Mouse (Mus musculus) midbrain, embryonic 16.5 days (tissue): ENCODE results near the gene Aipl1. TPM values are rescaled to one million over a fixed set of nuclear protein-coding genes. Genes with fewer than 3 reads are reported as not detected.

Source experiments
- ATAC-seq: fragments of 200-750 bp; cut with Nextera tagmentation; 2 replicates; pipeline ENCODE4 v1.8.0; 2017; ENCODE audit warnings: moderate TSS enrichment
- H3K27ac ChIP-seq: fragments of 300-500 bp; sonication (generic); 2 replicates; pipeline ENCODE4 v1.5.1; 2014; ENCODE audit warnings: mild to moderate bottlenecking, low read length, mixed read lengths
- H3K27me3 ChIP-seq: fragments of 300-500 bp; sonication (generic); 2 replicates; pipeline ENCODE4 v1.6.1; 2014; ENCODE audit warnings: low read depth, low read length, mixed read lengths; ENCODE audit not compliant: control insufficient read depth, insufficient read depth
- H3K36me3 ChIP-seq: fragments of 300-500 bp; sonication (generic); 2 replicates; pipeline ENCODE4 v1.6.1; 2014; ENCODE audit warnings: mild to moderate bottlenecking, low read length, moderate library complexity, mixed read lengths; ENCODE audit not compliant: control insufficient read depth, insufficient read depth
- H3K4me1 ChIP-seq: fragments of 300-500 bp; sonication (generic); 2 replicates; pipeline ENCODE4 v1.6.1; 2014; ENCODE audit warnings: mild to moderate bottlenecking, low read length, mixed read lengths; ENCODE audit not compliant: control insufficient read depth, insufficient read depth
- H3K4me2 ChIP-seq: fragments of 300-500 bp; sonication (generic); 2 replicates; pipeline ENCODE4 v1.6.1; 2014; ENCODE audit warnings: mild to moderate bottlenecking, low read length, mixed read lengths
- H3K4me3 ChIP-seq: fragments of 300-500 bp; sonication (generic); 2 replicates; pipeline ENCODE4 v1.5.1; 2014; ENCODE audit warnings: low read depth, mild to moderate bottlenecking, low read length, moderate library complexity, mixed read lengths
- H3K9ac ChIP-seq: fragments of 300-500 bp; sonication (generic); 2 replicates; pipeline ENCODE4 v1.6.1; 2014; ENCODE audit warnings: low read depth, low read length, mixed read lengths
- H3K9me3 ChIP-seq: fragments of 300-500 bp; sonication (generic); replicated peaks from 2 replicates; pipeline ENCODE4 v1.6.1; 2014; ENCODE audit warnings: mild to moderate bottlenecking, low read length, mixed read lengths; ENCODE audit not compliant: control insufficient read depth, poor library complexity, severe bottlenecking
- WGBS: fragments of 180-500 bp; shearing (Covaris S2); extraction: QIAGEN DNeasy Blood & Tissue Kit; methylation state at CpG from one replicate; pipeline ENCODE4 v1.1.7; 2014; 5-methylcytosine and 5-hydroxymethylcytosine counted together
- polyA plus RNA-seq: library from polyadenylated mRNA; unstranded; fragments of >200 nt; fragmentation: Nextera tagmentation; extraction: Ambion mirVana; gene quantifications from 2 replicates; pipeline ENCODE4 v1.2.1, GENCODE M21; 2015

Gene Aipl1
- polyA plus RNA-seq, 1 experiment from 2014 or later, result 0.65 TPM

GRCm38 (mm10) chr11:72014674-72015073, 22.6 kb downstream of the Aipl1 start:
- WGBS, result 52% methylated on average over 4 of the region's 4 CpGs
- H3K27me3 ChIP-seq, result no peaks in the 10 kb centered on the region
- H3K36me3 ChIP-seq, result no peaks in the 10 kb centered on the region
- no peak overlapping the region for H3K4me2 ChIP-seq
- no peak overlapping the region for H3K9ac ChIP-seq
- ATAC-seq, result no peak
- H3K9me3 ChIP-seq, result no peaks in the 10 kb centered on the region
- peaks cover 35% of the 10 kb centered on the region for H3K4me1 ChIP-seq
- no peak overlapping the region for H3K4me3 ChIP-seq
- H3K27ac ChIP-seq, result no peak overlapping the region

GRCm38 (mm10) chr11:72011955-72012354, 25.4 kb downstream of the Aipl1 start:
- H3K4me2 ChIP-seq, result peak overlapping the region; percentile 32
- H3K9me3 ChIP-seq, result no peaks in the 10 kb centered on the region
- ATAC-seq, result 0 out of 2 replicates have a peak, but pooled peaks have one; percentile 29
- no peaks in the 10 kb centered on the region for H3K36me3 ChIP-seq
- H3K27ac ChIP-seq, result peak overlapping the region; percentile 81
- no peak overlapping the region for H3K4me3 ChIP-seq
- H3K27me3 ChIP-seq, result no peaks in the 10 kb centered on the region
- peak overlapping the region; percentile 4; the same call in 1 of the 2 replicates for H3K9ac ChIP-seq
- H3K4me1 ChIP-seq, result peaks cover 28% of the 10 kb centered on the region
- 69% methylated on average over 1 of the region's 1 CpGs for WGBS

- H3K27ac ChIP-seq, result peak overlapping the region; percentile 81
- H3K4me3 ChIP-seq, result no peak overlapping the region
- no peak overlapping the region; the same call in 1 of the 2 replicates for H3K9ac ChIP-seq
- H3K9me3 ChIP-seq, result no peaks in the 10 kb centered on the region
- H3K4me1 ChIP-seq, result peaks cover 27% of the 10 kb centered on the region
- no peaks in the 10 kb centered on the region for H3K36me3 ChIP-seq
- WGBS, result 33% methylated on average over 9 of the region's 9 CpGs
- no peaks in the 10 kb centered on the region for H3K27me3 ChIP-seq
- ATAC-seq, result peak; percentile 64
- H3K4me2 ChIP-seq, result peak overlapping the region; percentile 32
Observed at GRCm38 (mm10) chr11:72010940-72011722, 26.2 kb downstream of the Aipl1 start.

- Histone ChIP-seq H3K27me3 (no peaks in the 10 kb centered on the region), H3K36me3 (no peaks in the 10 kb centered on the region), H3K4me2 (no peak overlapping the region), H3K27ac (peak overlapping the region; percentile 81; the same call in 1 of the 2 replicates), H3K9me3 (no peaks in the 10 kb centered on the region), H3K4me3 (no peak overlapping the region), H3K4me1 (peaks cover 27% of the 10 kb centered on the region), H3K9ac (no peak overlapping the region)
- 40% methylated on average over 5 of the region's 5 CpGs for WGBS
- ATAC-seq, result no peak
Observed at GRCm38 (mm10) chr11:72010367-72010766, 26.9 kb downstream of the Aipl1 start.

- no peak for ATAC-seq
- no peak overlapping the region for H3K4me3 ChIP-seq
- 81% methylated on average over 6 of the region's 6 CpGs for WGBS
- no peaks in the 10 kb centered on the region for H3K36me3 ChIP-seq
- H3K9me3 ChIP-seq, result no peaks in the 10 kb centered on the region
- no peak overlapping the region for H3K4me2 ChIP-seq
- no peak overlapping the region for H3K9ac ChIP-seq
- H3K4me1 ChIP-seq, result peaks cover 7% of the 10 kb centered on the region
- H3K27ac ChIP-seq, result no peak overlapping the region
- H3K27me3 ChIP-seq, result no peaks in the 10 kb centered on the region
Observed at GRCm38 (mm10) chr11:72005547-72005946, 31.8 kb downstream of the Aipl1 start.

- Histone ChIP-seq H3K27ac (no peak overlapping the region), H3K4me2 (no peak overlapping the region), H3K27me3 (no peaks in the 10 kb centered on the region), H3K9ac (no peak overlapping the region), H3K4me3 (no peak overlapping the region), H3K4me1 (no peaks in the 10 kb centered on the region), H3K36me3 (no peaks in the 10 kb centered on the region), H3K9me3 (no peaks in the 10 kb centered on the region)
- ATAC-seq, result no peak
- 51% methylated on average over 9 of the region's 9 CpGs for whole genome bisulfite sequencing
Observed at GRCm38 (mm10) chr11:72003171-72003570, 34.1 kb downstream of the Aipl1 start.

GRCm38 (mm10) chr11:72002138-72002853, 35.0 kb downstream of the Aipl1 start:
- no peak for ATAC-seq
- H3K27me3 ChIP-seq, result no peaks in the 10 kb centered on the region
- H3K36me3 ChIP-seq, result no peaks in the 10 kb centered on the region
- no peak overlapping the region for H3K4me3 ChIP-seq
- no peak overlapping the region for H3K4me2 ChIP-seq
- WGBS, result 45% methylated on average over 13 of the region's 13 CpGs
- no peak overlapping the region for H3K27ac ChIP-seq
- no peak overlapping the region for H3K9ac ChIP-seq
- no peaks in the 10 kb centered on the region for H3K9me3 ChIP-seq
- H3K4me1 ChIP-seq, result no peaks in the 10 kb centered on the region

GRCm38 (mm10) chr11:72000194-72000593, 37.1 kb downstream of the Aipl1 start:
- ATAC-seq, result no peak
- H3K27me3 ChIP-seq, result no peaks in the 10 kb centered on the region
- 91% methylated on average over 6 of the region's 6 CpGs for whole genome bisulfite sequencing
- no peak overlapping the region for H3K4me3 ChIP-seq
- H3K4me1 ChIP-seq, result peaks cover 19% of the 10 kb centered on the region
- no peak overlapping the region for H3K27ac ChIP-seq
- no peaks in the 10 kb centered on the region for H3K36me3 ChIP-seq
- H3K9me3 ChIP-seq, result no peaks in the 10 kb centered on the region
- H3K4me2 ChIP-seq, result no peak overlapping the region
- no peak overlapping the region for H3K9ac ChIP-seq

GRCm38 (mm10) chr11:71996805-71997204, 40.5 kb downstream of the Aipl1 start:
- Histone ChIP-seq H3K4me1 (peaks cover 19% of the 10 kb centered on the region), H3K27ac (peak overlapping the region; percentile 38), H3K9me3 (no peaks in the 10 kb centered on the region), H3K4me3 (no peak overlapping the region), H3K36me3 (no peaks in the 10 kb centered on the region), H3K27me3 (no peaks in the 10 kb centered on the region), H3K4me2 (peak overlapping the region; percentile 40), H3K9ac (peak overlapping the region; percentile 27; the same call in 1 of the 2 replicates)
- WGBS, result 20% methylated on average over 11 of the region's 11 CpGs
- ATAC-seq, result peak; percentile 78
